Mouse (Mus musculus) liver, embryonic 14.5 days (tissue): ENCODE measurements at regions not wholly inside any gene's neighbourhood (a gene's known extent, or its start where the extent isn't known, plus 50 kb on each side); places are given as distances from the start of the nearest gene placed in this dataset.

Experiments
- CTCF ChIP-seq: IDR thresholded peaks from 2 replicates; pipeline ENCODE4 v1.5.1; 2016; ENCODE audit warnings: antibody characterized with exemption, low read depth, control low read depth
- EP300 ChIP-seq: IDR thresholded peaks from 2 replicates; pipeline ENCODE4 v1.6.1; 2016; ENCODE audit warnings: antibody characterized with exemption, low read depth

GRCm38 (mm10) chr4:131577571-131577970 lies 260.5 kb downstream of the Ptpru start:
- no peak for TF ChIP-seq EP300
- TF ChIP-seq CTCF: no peak
